Mouse (Mus musculus): ENCODE measurements at regions not wholly inside any gene's neighbourhood (a gene's known extent, or its start where the extent isn't known, plus 50 kb on each side); places are given as distances from the start of the nearest gene placed in this dataset. TPM values are rescaled to one million over a fixed set of nuclear protein-coding genes. Genes with fewer than 3 reads are reported as not detected.
A peak's percentile ranks its signal among the peaks of the same experiment; 100 is the strongest.

DNA sequence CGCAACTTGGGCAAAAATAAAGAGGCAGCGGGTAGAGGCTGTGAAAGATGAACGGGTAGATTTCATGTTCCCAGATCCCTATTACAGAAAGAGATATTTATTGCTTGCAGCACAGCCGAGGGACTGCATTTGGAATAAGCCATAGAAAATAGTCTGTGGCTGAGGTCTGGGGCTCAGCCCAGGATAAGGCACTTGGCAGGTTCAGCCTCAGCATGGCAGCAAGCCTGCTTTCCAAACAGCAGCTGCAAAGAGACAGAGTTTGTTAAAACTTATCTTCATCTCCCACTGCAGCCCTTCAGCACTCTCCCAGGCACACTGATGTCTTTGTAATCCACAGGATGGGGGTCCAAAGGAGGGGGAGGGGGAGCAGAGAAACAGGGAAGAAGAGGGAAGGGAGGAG is 98.5 kb upstream of the Lrrn1 start:
- no peaks in the 10 kb centered on the region for H3K36me3 ChIP-seq (ENCODE audit: insufficient read depth, low read length)
- DNase-seq (ENCODE audit: low spot score) (no peak), ATAC-seq (replicated peaks; ENCODE audit: low FRiP score, low read depth) (no peak)
- no peak for TF ChIP-seq CTCF (IDR thresholded peaks at IDR 0.05; ENCODE audit: low read depth)
- WGBS, result 68% methylated on average over 4 of the region's 4 CpGs
- H3K27ac ChIP-seq, result no peak overlapping the region
- H3K9ac ChIP-seq (ENCODE audit: low read depth, low read length), result no peak overlapping the region
- H3K4me2 ChIP-seq (ENCODE audit: low read length), result no peak overlapping the region
- H3K4me1 ChIP-seq (replicated peaks; ENCODE audit: insufficient read depth, low read length), result no peaks in the 10 kb centered on the region
- H3K4me3 ChIP-seq (replicated peaks; ENCODE audit: low read depth, low read length), result no peak overlapping the region
- H3K27me3 ChIP-seq (ENCODE audit: insufficient read depth, low read length), result no peaks in the 10 kb centered on the region
- no peaks in the 10 kb centered on the region for H3K9me3 ChIP-seq (replicated peaks; ENCODE audit: low read length)

DNA sequence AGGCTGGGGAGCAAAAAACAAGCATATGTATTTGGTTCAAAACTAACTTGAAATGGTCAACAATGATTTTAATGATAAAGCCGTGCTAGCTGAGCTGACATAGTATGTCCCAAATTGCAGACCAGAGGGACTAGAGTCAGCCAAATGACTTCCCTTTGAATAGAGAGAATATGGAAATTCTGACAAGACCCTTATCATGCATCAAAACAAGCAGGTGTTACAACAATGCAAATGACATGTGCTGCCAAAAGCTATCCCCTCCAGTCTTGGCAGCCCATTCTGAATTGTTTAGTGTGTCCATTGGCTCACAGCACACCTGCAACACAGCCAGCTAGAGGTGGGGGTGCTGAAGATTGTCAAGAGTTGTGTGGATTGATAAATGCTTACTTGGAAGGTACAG is 87.5 kb upstream of the Lrrn1 start:
- H3K9me3 ChIP-seq (replicated peaks; ENCODE audit: low read length), result no peaks in the 10 kb centered on the region
- no peaks in the 10 kb centered on the region for H3K27me3 ChIP-seq (ENCODE audit: insufficient read depth, low read length)
- no peaks in the 10 kb centered on the region for H3K4me1 ChIP-seq (replicated peaks; ENCODE audit: insufficient read depth, low read length)
- TF ChIP-seq CTCF (IDR thresholded peaks at IDR 0.05; ENCODE audit: low read depth), result no peak
- ATAC-seq (replicated peaks; ENCODE audit: low FRiP score, low read depth) (no peak), DNase-seq (ENCODE audit: low spot score) (no peak)
- H3K27ac ChIP-seq, result no peak overlapping the region
- 83% methylated on average over 1 of the region's 1 CpGs for WGBS
- H3K9ac ChIP-seq (ENCODE audit: low read depth, low read length), result no peak overlapping the region
- no peaks in the 10 kb centered on the region for H3K36me3 ChIP-seq (ENCODE audit: insufficient read depth, low read length)
- no peak overlapping the region for H3K4me3 ChIP-seq (replicated peaks; ENCODE audit: low read depth, low read length)
- no peak overlapping the region for H3K4me2 ChIP-seq (ENCODE audit: low read length)

DNA sequence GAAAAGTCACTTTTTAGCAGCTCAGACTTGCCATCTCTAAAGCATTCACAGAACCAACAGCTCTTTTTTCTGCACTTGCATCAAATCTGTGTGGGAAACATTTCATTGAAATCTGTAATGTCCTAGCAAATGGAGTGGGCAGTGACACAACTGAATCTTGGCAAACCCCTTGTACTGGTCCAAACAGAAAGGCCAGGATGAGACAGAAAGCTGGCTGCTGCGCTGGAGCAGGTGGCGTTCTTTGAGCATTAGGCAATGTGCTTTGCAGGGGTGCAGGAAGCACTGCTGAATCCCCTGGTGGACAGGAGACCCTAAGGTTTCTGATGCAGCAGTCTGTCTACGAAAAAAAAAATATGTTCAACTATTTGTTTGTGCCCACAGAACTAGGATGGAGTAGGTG is 85.2 kb upstream of the Lrrn1 start:
- no peak overlapping the region for H3K4me3 ChIP-seq (replicated peaks; ENCODE audit: low read depth, low read length)
- ATAC-seq (replicated peaks; ENCODE audit: low FRiP score, low read depth) (no peak), DNase-seq (ENCODE audit: low spot score) (no peak)
- H3K9me3 ChIP-seq (replicated peaks; ENCODE audit: low read length), result no peaks in the 10 kb centered on the region
- no peak overlapping the region for H3K4me2 ChIP-seq (ENCODE audit: low read length)
- H3K27me3 ChIP-seq (ENCODE audit: insufficient read depth, low read length), result no peaks in the 10 kb centered on the region
- no peak overlapping the region for H3K9ac ChIP-seq (ENCODE audit: low read depth, low read length)
- TF ChIP-seq CTCF (IDR thresholded peaks at IDR 0.05; ENCODE audit: low read depth), result no peak
- H3K36me3 ChIP-seq (ENCODE audit: insufficient read depth, low read length), result no peaks in the 10 kb centered on the region
- no peaks in the 10 kb centered on the region for H3K4me1 ChIP-seq (replicated peaks; ENCODE audit: insufficient read depth, low read length)
- no peak overlapping the region for H3K27ac ChIP-seq
- WGBS, result 90% methylated on average over 3 of the region's 3 CpGs

DNA sequence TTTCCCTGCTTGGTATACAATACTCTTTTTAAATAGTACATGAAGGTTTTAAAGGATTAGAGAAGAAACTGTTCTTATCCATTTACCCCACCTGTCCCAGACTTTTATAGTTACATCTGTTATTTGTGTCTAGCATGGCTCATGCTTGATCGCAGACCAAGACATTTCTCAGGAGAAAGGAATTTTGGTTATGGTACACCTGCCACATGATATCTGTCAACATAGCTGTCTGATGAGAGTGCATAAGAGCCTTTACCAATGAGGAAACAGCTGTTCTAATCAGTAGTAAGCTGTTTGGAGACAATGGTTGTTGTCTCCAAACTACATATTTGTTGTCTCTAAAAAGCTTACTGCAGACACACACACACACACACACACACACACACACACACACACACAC is 70.3 kb upstream of the Lrrn1 start:
- no peak for TF ChIP-seq CTCF (IDR thresholded peaks at IDR 0.05; ENCODE audit: low read depth)
- Histone ChIP-seq H3K27ac (no peak overlapping the region), H3K4me2 (ENCODE audit: low read length) (no peak overlapping the region), H3K27me3 (ENCODE audit: insufficient read depth, low read length) (no peaks in the 10 kb centered on the region), H3K4me1 (replicated peaks; ENCODE audit: insufficient read depth, low read length) (no peaks in the 10 kb centered on the region), H3K4me3 (replicated peaks; ENCODE audit: low read depth, low read length) (no peak overlapping the region), H3K9ac (ENCODE audit: low read depth, low read length) (no peak overlapping the region), H3K9me3 (replicated peaks; ENCODE audit: low read length) (no peaks in the 10 kb centered on the region), H3K36me3 (ENCODE audit: insufficient read depth, low read length) (no peaks in the 10 kb centered on the region)
- WGBS, result 73% methylated on average over 1 of the region's 1 CpGs
- ATAC-seq (replicated peaks; ENCODE audit: low FRiP score, low read depth) (no peak), DNase-seq (ENCODE audit: low spot score) (no peak)

DNA sequence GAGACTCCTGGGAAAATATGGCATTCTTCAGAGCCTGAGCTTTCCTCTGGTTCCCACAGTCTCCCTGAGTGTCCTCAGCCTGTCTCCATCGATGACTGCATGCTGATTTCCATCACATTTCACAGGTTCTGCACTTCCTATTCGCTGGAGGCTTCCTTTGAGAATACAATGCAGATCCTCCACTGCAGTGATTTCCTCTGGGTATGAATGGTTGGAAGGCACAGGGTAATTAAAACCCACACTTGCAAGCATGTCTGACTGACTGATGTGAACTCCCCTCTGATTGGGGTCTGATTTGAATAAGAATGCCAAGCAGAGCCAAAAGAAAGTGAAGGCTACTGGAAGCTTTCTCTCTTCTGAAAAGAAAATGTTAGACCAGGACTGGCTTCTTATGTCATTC is 67.1 kb upstream of the Lrrn1 start:
- no peak for TF ChIP-seq CTCF (IDR thresholded peaks at IDR 0.05; ENCODE audit: low read depth)

DNA sequence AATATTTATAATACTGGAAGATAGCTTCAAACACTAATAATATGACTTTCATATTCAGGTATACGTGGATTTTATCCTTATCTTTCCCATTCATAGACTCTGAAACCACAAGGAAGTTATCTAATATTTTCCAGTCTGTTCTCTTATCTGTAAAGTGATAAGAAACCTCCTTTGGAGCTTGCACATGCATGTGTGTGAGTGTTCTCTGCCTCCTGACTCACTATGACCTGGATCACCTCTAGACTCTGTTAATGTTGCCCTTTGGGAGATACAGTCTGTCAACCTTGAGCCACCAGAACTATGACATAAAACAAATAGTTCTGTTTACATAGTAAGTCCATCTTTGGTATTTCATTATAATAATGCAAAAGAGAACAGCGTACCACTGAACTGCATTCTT is 56.2 kb upstream of the Lrrn1 start:
- no peak overlapping the region for H3K27ac ChIP-seq
- no peaks in the 10 kb centered on the region for H3K4me1 ChIP-seq (replicated peaks; ENCODE audit: insufficient read depth, low read length)
- H3K9me3 ChIP-seq (replicated peaks; ENCODE audit: low read length), result no peaks in the 10 kb centered on the region
- ATAC-seq (replicated peaks; ENCODE audit: low FRiP score, low read depth) (no peak), DNase-seq (ENCODE audit: low spot score) (no peak)
- no peaks in the 10 kb centered on the region for H3K36me3 ChIP-seq (ENCODE audit: insufficient read depth, low read length)
- TF ChIP-seq CTCF (IDR thresholded peaks at IDR 0.05; ENCODE audit: low read depth), result no peak
- H3K4me3 ChIP-seq (replicated peaks; ENCODE audit: low read depth, low read length), result no peak overlapping the region
- 79% methylated on average over 2 of the region's 2 CpGs for WGBS
- no peak overlapping the region for H3K9ac ChIP-seq (ENCODE audit: low read depth, low read length)
- H3K4me2 ChIP-seq (ENCODE audit: low read length), result no peak overlapping the region
- no peaks in the 10 kb centered on the region for H3K27me3 ChIP-seq (ENCODE audit: insufficient read depth, low read length)

More for the DNA sequence above, 67.1 kb upstream of the Lrrn1 start:
- Histone ChIP-seq H3K9ac (ENCODE audit: low read depth, low read length) (no peak overlapping the region), H3K9me3 (replicated peaks; ENCODE audit: low read length) (no peaks in the 10 kb centered on the region), H3K4me1 (replicated peaks; ENCODE audit: insufficient read depth, low read length) (no peaks in the 10 kb centered on the region), H3K4me2 (ENCODE audit: low read length) (no peak overlapping the region), H3K27ac (no peak overlapping the region), H3K4me3 (replicated peaks; ENCODE audit: low read depth, low read length) (no peak overlapping the region), H3K27me3 (ENCODE audit: insufficient read depth, low read length) (no peaks in the 10 kb centered on the region), H3K36me3 (ENCODE audit: insufficient read depth, low read length) (no peaks in the 10 kb centered on the region)
- DNase-seq (ENCODE audit: low spot score) (no peak), ATAC-seq (replicated peaks; ENCODE audit: low FRiP score, low read depth) (no peak)
- 22% methylated on average over 2 of the region's 2 CpGs for WGBS

DNA sequence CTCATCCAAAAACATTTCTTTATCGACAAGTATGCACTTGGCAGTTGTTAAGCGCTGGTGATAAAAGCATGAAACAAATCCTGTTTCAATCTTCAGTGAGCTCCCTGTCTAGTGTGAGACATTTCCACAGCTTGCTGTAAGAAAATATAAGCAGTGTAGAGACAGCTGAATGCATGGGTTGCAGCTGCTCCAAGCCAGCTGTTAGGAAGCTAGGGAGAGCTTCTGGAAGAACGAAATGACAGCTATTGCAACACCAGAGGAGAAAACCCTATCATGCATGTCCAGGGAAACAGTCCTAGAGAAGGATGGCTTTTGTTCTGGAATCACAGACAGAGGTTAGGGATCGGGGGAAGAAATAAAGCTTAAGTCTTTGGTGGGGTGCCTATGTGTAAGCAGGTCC is 55.4 kb upstream of the Lrrn1 start:
- no peak overlapping the region for H3K27ac ChIP-seq
- no peak for ATAC-seq (replicated peaks; ENCODE audit: low FRiP score, low read depth)
- no peaks in the 10 kb centered on the region for H3K9me3 ChIP-seq (replicated peaks; ENCODE audit: low read length)
- peak; percentile 1 for DNase-seq (ENCODE audit: low spot score)
- H3K4me2 ChIP-seq (ENCODE audit: low read length), result no peak overlapping the region
- no peaks in the 10 kb centered on the region for H3K27me3 ChIP-seq (ENCODE audit: insufficient read depth, low read length)
- no peak overlapping the region for H3K4me3 ChIP-seq (replicated peaks; ENCODE audit: low read depth, low read length)
- H3K4me1 ChIP-seq (replicated peaks; ENCODE audit: insufficient read depth, low read length), result no peaks in the 10 kb centered on the region
- no peak overlapping the region for H3K9ac ChIP-seq (ENCODE audit: low read depth, low read length)
- WGBS, result 72% methylated on average over 4 of the region's 4 CpGs
- no peaks in the 10 kb centered on the region for H3K36me3 ChIP-seq (ENCODE audit: insufficient read depth, low read length)
- no peak for TF ChIP-seq CTCF (IDR thresholded peaks at IDR 0.05; ENCODE audit: low read depth)

Small RNAs in the stretch of these regions (microRNA-seq; reads per million reads assigned to microRNA genes)
- gene Gm27690, result not detected

All from kidney, postnatal 0 days (tissue).